Mouse (Mus musculus): ENCODE measurements around the gene Xpr1. TPM values are rescaled to one million over a fixed set of nuclear protein-coding genes. Genes with fewer than 3 reads are reported as not detected.

The Xpr1 gene
- total RNA-seq, 2 experiments from 2014 or later: 28.3 to 38.1 TPM

DNA sequence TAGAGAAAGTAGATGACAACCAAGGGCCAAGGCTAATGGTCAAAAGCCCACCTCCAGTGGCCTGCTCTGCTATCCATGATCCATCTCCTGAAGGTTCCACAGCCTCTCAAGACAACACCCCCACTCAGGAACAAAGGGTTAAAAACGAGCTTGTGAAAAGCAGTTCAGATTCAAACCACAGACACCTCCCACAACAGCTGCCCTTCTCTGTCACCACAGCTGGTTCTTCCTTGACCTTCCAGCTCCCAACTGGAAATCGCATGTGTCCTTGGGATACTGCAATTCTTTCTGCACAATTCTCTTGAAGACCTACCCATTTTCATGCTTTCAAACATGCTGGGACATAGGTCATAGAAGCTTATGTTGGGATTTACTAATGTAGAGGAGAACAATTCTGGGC is 73.2 kb downstream of the Xpr1 start:
- no peak for ATAC-seq (replicated peaks; ENCODE audit: low FRiP score, poor library complexity, severe bottlenecking)

GRCm38 (mm10) chr1:155339622-155340021 is 77.6 kb downstream of the Xpr1 start:
- ATAC-seq (replicated peaks; ENCODE audit: low FRiP score, poor library complexity, severe bottlenecking): no peak

DNA sequence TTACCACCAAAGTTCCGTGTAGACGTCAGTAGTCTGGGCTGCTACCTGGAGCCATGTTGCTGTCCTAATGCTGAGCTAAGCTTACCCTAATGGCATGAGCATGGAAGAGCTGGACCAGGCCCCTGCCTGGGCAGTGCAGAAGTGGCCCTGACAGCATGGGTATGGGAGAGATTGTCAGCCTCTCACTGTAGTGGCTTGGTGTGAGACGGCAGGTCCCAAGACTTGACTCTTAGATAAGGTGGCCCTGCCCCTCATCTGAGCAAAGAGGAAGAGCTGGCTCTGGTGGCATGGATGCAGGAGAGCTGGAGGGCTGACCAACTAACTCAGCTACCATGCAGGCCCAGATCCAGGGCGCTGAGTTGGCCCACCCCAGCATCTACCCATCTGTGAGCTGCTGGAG is 79.9 kb downstream of the Xpr1 start:
- no peak for ATAC-seq (replicated peaks; ENCODE audit: low FRiP score, poor library complexity, severe bottlenecking)

- no peak for ATAC-seq (replicated peaks; ENCODE audit: low FRiP score, poor library complexity, severe bottlenecking)
These were observed 81.3 kb downstream of the Xpr1 start for GRCm38 (mm10) chr1:155335963-155336362.

- no peak for ATAC-seq (replicated peaks; ENCODE audit: low FRiP score, poor library complexity, severe bottlenecking)
These were observed 95.0 kb downstream of the Xpr1 start for GRCm38 (mm10) chr1:155322183-155322582.

- peak; percentile 68 for ATAC-seq (replicated peaks; ENCODE audit: low FRiP score, poor library complexity, severe bottlenecking)
These were observed 97.0 kb downstream of the Xpr1 start for GRCm38 (mm10) chr1:155320091-155320833.

GRCm38 (mm10) chr1:155319513-155319912 is 97.7 kb downstream of the Xpr1 start:
- peak; percentile 60; the same call in 1 of the 2 replicates for ATAC-seq (replicated peaks; ENCODE audit: low FRiP score, poor library complexity, severe bottlenecking)

DNA sequence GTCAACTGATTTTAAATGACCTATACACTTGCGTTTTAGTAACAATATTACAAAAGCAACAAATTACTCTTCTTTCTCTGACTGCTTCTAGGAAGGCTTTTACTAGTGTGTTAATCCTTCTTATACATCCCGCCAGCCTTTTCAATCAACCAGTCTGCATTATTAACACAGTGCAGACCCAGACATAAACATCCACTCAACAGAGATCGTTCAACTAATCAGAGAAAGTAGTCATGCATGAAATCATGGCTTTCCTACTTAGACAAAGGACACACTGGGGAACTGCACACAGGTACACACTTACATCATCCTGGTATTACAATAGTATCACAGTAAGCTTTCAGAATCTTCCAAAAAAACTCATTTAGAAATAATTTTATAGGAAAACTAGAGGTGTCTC is 105.5 kb downstream of the Xpr1 start:
- ATAC-seq (replicated peaks; ENCODE audit: low FRiP score, poor library complexity, severe bottlenecking): no peak

- no peak for ATAC-seq (replicated peaks; ENCODE audit: low FRiP score, poor library complexity, severe bottlenecking)
These were observed 110.3 kb downstream of the Xpr1 start for GRCm38 (mm10) chr1:155306879-155307278.

DNA sequence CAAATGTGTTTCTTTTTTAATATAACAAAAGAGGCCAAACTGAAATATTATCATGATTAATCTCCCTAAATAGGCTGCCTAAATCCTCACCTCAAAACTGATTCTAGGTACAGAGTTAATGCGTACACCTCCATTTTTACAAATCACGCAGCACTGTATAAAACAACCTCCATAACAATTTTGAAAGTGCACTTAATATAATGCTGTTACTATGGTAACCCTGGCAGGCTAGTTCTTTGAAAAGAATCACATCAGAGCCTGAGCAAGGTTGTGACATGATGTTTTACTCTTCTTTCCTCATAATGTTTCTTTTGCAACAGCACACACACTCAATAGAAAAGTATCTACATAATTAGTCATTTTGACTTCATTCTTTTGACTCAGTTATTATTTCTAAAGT is 113.8 kb downstream of the Xpr1 start:
- ATAC-seq (replicated peaks; ENCODE audit: low FRiP score, poor library complexity, severe bottlenecking): no peak

GRCm38 (mm10) chr1:155297615-155298014 is 119.6 kb downstream of the Xpr1 start:
- ATAC-seq (replicated peaks; ENCODE audit: low FRiP score, poor library complexity, severe bottlenecking): no peak

DNA sequence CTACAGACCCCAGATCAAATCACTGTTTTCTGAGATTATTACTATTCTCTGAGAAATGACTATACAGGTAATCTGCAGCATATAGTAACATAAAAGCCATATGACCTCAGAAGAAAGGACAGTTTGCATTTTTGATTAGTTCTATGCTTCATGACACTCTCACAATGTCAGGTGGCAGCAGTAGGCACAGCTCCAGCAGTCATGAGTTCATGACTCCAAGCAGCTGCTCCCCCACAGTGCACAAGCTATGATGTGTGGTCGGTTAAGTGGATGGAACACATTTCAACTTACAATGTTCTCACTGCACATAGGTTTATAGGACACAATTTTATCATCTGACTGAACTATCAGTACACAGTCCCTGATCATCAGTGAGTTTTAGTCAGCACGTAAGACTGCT is 120.0 kb downstream of the Xpr1 start:
- ATAC-seq (replicated peaks; ENCODE audit: low FRiP score, poor library complexity, severe bottlenecking): no peak

DNA sequence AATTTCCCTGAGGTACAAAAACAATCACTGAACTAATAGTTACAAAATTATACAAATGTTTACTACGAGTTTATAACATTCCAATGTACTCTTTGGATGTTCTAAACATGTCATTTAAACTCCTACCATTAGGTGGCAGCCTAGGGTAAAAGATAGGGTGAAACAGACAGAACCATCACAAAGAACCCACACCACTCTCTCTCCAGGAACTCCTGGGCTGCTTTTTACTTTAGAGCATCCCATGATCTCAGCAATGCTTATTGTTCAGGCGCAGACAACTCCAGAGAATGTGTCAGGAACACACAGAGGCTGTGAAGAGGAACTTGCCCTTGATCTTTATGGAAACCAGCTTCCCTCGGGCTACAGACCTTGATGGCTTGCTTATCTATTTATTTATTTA is 123.8 kb downstream of the Xpr1 start:
- peak; percentile 76 for ATAC-seq (replicated peaks; ENCODE audit: low FRiP score, poor library complexity, severe bottlenecking)

GRCm38 (mm10) chr1:155289411-155289810 is 127.8 kb downstream of the Xpr1 start:
- ATAC-seq (replicated peaks; ENCODE audit: low FRiP score, poor library complexity, severe bottlenecking): no peak

GRCm38 (mm10) chr1:155288033-155288432 is 129.2 kb downstream of the Xpr1 start:
- ATAC-seq (replicated peaks; ENCODE audit: low FRiP score, poor library complexity, severe bottlenecking): no peak

DNA sequence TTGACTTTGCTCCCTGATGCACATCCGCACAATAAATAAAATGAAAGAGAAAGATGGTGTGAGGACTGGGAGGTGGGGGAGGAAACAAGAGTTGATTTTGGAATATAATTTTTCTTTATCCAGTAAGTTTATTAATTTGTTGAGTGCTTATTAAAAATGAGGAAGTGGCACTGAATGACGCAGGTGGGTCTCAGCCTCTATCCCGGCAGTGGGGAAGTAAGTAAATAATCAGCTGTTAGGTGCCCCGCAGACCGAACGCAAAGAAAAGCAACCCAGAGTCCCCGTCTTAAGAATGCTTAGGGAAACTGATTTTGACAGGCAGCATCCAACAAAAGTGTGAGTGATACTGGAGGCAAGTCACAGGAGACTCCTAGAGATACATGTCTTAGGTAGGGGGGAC is 133.4 kb downstream of the Xpr1 start:
- ATAC-seq (replicated peaks; ENCODE audit: low FRiP score, poor library complexity, severe bottlenecking): no peak

- peak; percentile 73 for ATAC-seq (replicated peaks; ENCODE audit: low FRiP score, poor library complexity, severe bottlenecking)
These were observed 136.0 kb downstream of the Xpr1 start for GRCm38 (mm10) chr1:155281003-155281793.

DNA sequence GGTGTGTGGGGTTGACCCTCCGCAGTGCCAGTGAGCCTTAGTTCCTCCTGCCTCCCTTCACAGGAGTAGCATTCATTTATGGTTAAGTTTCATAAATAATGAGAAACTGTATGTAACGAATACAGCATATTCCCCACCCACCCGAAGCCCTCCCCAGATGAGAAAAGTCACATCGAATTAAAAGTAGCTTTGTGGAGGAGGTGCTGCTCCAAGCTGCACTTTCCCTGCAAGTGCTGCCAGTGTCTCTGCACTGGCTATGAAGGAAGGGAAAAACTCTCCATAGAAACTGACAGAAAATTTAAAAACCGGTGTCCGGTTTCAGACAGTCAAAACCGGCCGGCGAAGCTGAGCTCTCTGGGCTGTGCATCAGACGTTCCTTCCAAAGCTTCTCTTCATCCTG is 136.9 kb downstream of the Xpr1 start:
- ATAC-seq (replicated peaks; ENCODE audit: low FRiP score, poor library complexity, severe bottlenecking): no peak

DNA sequence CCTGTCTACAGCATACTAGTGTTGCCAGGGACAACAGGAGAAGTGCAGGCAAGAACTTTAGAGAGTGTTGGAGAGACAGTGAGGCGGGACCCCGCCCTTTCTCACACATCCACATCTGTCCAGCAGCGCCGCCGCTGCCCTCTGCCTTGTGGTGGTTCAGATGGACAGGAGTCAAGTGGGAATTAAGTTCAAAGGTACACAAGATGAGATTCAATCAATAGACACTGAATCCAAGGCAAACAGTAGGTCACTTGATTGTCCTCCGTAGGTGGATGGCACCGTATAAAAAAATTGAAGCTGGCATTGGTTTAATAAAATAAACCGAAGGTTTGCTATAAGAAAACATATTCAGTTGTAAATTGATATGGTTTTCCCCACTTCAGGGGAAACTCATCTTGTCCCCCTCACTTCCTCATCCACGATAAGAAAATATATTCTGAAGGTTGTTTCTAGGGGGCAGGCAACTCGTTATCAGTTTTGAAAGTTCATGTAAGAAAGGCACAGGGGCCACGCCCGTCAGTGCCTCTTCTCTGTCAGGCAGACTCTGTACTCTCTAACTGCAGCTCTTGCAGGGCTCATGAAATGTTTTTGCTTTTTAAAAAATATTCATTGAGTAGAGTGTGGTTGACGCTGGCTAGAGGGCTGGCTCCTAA is 140.7 kb downstream of the Xpr1 start:
- ATAC-seq (replicated peaks; ENCODE audit: low FRiP score, poor library complexity, severe bottlenecking): 0 out of 2 replicates have a peak, but pooled peaks have one; percentile 53

DNA sequence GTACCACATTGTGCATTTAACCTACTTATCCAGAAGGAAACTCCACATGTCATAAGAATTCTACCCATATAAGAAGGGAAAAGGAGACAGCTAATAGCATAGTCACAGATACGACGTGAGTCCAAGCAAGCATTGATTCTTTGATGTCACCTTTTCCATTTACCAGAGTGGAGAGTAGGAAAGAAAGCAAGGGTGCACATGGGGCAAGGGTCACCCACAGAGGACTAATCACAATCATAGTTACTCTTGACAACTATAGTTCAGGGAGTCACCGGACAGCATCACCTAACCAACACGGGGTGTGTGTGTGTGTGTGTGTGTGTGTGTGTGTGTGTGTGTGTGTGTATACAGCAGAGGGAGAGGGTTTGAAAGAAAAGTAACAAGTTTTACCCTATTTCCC is 141.4 kb downstream of the Xpr1 start:
- no peak for ATAC-seq (replicated peaks; ENCODE audit: low FRiP score, poor library complexity, severe bottlenecking)

- ATAC-seq (replicated peaks; ENCODE audit: low FRiP score, poor library complexity, severe bottlenecking): no peak
These were observed 142.2 kb downstream of the Xpr1 start for GRCm38 (mm10) chr1:155274976-155275375.

Data from erythroid progenitor cell, adult 5-6 weeks (primary cell).